Mouse (Mus musculus) bone marrow, adult 2 months (tissue): Measurements from ENCODE around the gene Col23a1.

ENCODE experiments used
- CTCF ChIP-seq: fragments of 200-500 bp; IDR thresholded peaks from 2 replicates; pipeline ENCODE4 v1.5.1; 2011; ENCODE audit warnings: low read length, control low read depth; ENCODE audit not compliant: control insufficient read depth, insufficient read depth
- POLR2A ChIP-seq: fragments of 200-500 bp; IDR thresholded peaks from 2 replicates; pipeline ENCODE4 v1.6.1; 2011; ENCODE audit warnings: low read depth, mild to moderate bottlenecking, control low read depth, low read length, borderline replicate concordance; ENCODE audit not compliant: control insufficient read depth

DNA sequence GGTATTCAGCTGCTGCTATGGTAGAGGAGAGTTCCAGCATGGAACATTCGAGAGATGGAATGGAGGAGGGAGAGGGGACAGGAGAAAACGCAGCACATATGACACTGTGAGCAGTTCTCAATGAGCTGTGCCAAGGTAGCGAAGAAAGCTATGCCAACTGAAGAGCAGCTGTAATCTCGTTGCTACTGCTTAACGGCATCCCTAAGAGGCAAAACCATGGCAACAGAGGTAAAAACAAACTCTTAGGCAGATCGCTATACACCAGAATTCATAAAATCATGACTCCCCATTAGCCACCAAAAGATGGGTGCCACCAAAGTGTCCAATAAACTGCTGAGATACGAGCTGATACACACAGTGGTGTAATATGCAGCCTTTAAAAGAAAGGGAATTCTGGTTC, 160.2 kb downstream of the Col23a1 start:
- TF ChIP-seq CTCF = no peak
- TF ChIP-seq POLR2A = no peak
